Mouse (Mus musculus): Measurements from ENCODE around the gene Pdss2.

GRCm38 (mm10) chr10:43487441-43488010, 266.2 kb downstream of the Pdss2 start:
- TF ChIP-seq CTCF (IDR thresholded peaks at IDR 0.05; ENCODE audit: control insufficient read depth, insufficient read depth, insufficient replicate concordance, low read depth, low read length) (no peak), POLR2A (IDR thresholded peaks at IDR 0.05; ENCODE audit: control insufficient read depth, low read depth, low read length) (no peak)
